Mouse (Mus musculus): Measurements from ENCODE around the gene Stac2. TPM values are rescaled to one million over a fixed set of nuclear protein-coding genes. Genes with fewer than 3 reads are reported as not detected.

The Stac2 gene
- total and polyA plus RNA-seq, 3 experiments = 0.07 TPM; not detected in 2

DNA sequence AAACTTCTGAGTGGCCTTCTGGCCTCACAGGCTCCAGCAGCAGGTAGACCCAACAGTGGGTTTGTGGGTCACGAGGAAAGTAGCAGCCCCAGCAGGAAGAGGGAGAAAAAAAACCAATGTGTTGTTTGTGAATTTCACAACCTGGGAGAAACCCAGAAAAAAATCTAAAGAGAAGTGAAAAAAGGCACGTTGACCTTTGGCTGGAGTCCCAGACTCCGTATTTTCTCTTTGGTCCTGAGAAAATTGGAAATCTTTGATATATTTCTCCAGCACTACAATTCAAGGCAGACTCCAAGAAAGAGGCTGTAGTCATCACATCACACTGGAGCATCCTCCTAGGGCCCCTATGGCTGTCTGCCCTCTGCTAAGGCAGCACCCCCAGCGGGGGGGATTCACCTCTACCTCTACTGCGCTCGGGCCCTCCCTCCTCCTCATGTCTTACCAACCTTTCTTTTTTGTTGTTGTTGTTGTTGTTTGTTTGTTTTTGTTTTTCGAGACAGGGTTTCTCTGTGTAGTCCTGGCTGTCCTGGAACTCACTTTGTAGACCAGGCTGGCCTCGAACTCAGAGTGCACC, 55.8 kb downstream of the Stac2 start:
- TF ChIP-seq MYC (IDR thresholded peaks at IDR 0.05; ENCODE audit: low read depth, low read length) = 0 out of 2 replicates have a peak, but pooled peaks have one; percentile 27
- TF ChIP-seq ZMIZ1 (IDR thresholded peaks at IDR 0.05; ENCODE audit: low read depth, low read length) = no peak
- TF ChIP-seq UBTF (IDR thresholded peaks at IDR 0.05; ENCODE audit: low read depth, low read length) = 0 out of 2 replicates have a peak, but pooled peaks have one; percentile 29
- no peak for TF ChIP-seq MEF2A (IDR thresholded peaks at IDR 0.05; ENCODE audit: borderline replicate concordance, low read depth, low read length)
- TF ChIP-seq BHLHE40 (IDR thresholded peaks at IDR 0.05; ENCODE audit: low read depth, low read length) = peak; percentile 72
- TF ChIP-seq NRF1 (IDR thresholded peaks at IDR 0.05; ENCODE audit: low read depth, low read length) = no peak
- TF ChIP-seq IRF4 (IDR thresholded peaks at IDR 0.05; ENCODE audit: low read depth, low read length) = peak; percentile 43; the same call in 1 of the 2 replicates
- no peak for TF ChIP-seq PAX5 (IDR thresholded peaks at IDR 0.05; ENCODE audit: low read length)
- TF ChIP-seq CTCF (conservative IDR thresholded peaks at IDR 0.05 in 1 of 2, IDR thresholded peaks at IDR 0.05 in 1 of 2; ENCODE audit: low read depth in 2 of 2, low read length in 2 of 2) = no peak
- TF ChIP-seq SMC3 (IDR thresholded peaks at IDR 0.05; ENCODE audit: low read depth, low read length) = no peak
- TF ChIP-seq RCOR1 (conservative IDR thresholded peaks at IDR 0.05; ENCODE audit: low read depth, low read length) = no peak
- TF ChIP-seq CHD2 (IDR thresholded peaks at IDR 0.05; ENCODE audit: low read length) = no peak
- TF ChIP-seq EP300 (IDR thresholded peaks at IDR 0.05; ENCODE audit: low read length) = peak; percentile 59; the same call in 1 of the 2 replicates
- TF ChIP-seq KAT2A (IDR thresholded peaks at IDR 0.05; ENCODE audit: insufficient replicate concordance, low read length) = no peak
- TF ChIP-seq ZNF384 (IDR thresholded peaks at IDR 0.05; ENCODE audit: low read depth, low read length) = peak; percentile 81
- no peak for TF ChIP-seq MXI1 (IDR thresholded peaks at IDR 0.05; ENCODE audit: low read depth, low read length)
- no peak for TF ChIP-seq SIN3A (IDR thresholded peaks at IDR 0.05; ENCODE audit: low read length)
- TF ChIP-seq TBP (conservative IDR thresholded peaks at IDR 0.05; ENCODE audit: low read depth, low read length) = no peak
- TF ChIP-seq ZC3H11A (IDR thresholded peaks at IDR 0.05; ENCODE audit: low read depth, low read length) = no peak
- no peak for TF ChIP-seq ZKSCAN1 (IDR thresholded peaks at IDR 0.05; ENCODE audit: borderline replicate concordance, low read depth, low read length)
- no peak for TF ChIP-seq MAX (IDR thresholded peaks at IDR 0.05; ENCODE audit: low read length)
- no peak for TF ChIP-seq JUND (conservative IDR thresholded peaks at IDR 0.05; ENCODE audit: low read depth, low read length)
- no peak for TF ChIP-seq GABPA (IDR thresholded peaks at IDR 0.05; ENCODE audit: insufficient replicate concordance, low read depth, low read length)
- H3K9me3 ChIP-seq (replicated peaks; ENCODE audit: low read length) = no peaks in the 10 kb centered on the region

More for the DNA sequence above, 55.8 kb downstream of the Stac2 start:
- dilution Hi-C loops (cut with MboI; ENCODE audit: extremely low pct_ligation_motif_present, extremely low pct_unique_long_range_greater_than_20kb, low sequenced_read_pairs) (no loop called here), in situ Hi-C loops (cut with MboI; ENCODE audit: low pct_ligation_motif_present, low pct_unique_long_range_greater_than_20kb, low sequenced_read_pairs) (no loop called here)
- Histone ChIP-seq H3K36me3 (replicated peaks in 1 of 2; ENCODE audit: control insufficient read depth in 1 of 2, insufficient read depth in 1 of 2, low read length in 1 of 2) (peaks cover 0 to 6% of the 10 kb centered on the region in 2 experiments), H3K4me2 (ENCODE audit: insufficient read depth, low read depth, poor library complexity, severe bottlenecking) (no peak overlapping the region), H3K4me1 (ENCODE audit: control insufficient read depth in 1 of 2, insufficient read depth in 2 of 2) (peaks cover 40 to 79% of the 10 kb centered on the region in 2 experiments), H3K27me3 (replicated peaks) (no peaks in the 10 kb centered on the region), H3K79me2 (replicated peaks; ENCODE audit: control insufficient read depth, extremely low read depth, insufficient read depth, poor library complexity, severe bottlenecking) (no peaks in the 10 kb centered on the region), H3K27ac (ENCODE audit: insufficient read depth, low read depth) (peak overlapping the region; percentile 88), H3K9ac (ENCODE audit: insufficient read depth, low read depth) (no peak overlapping the region), H3K4me3 (replicated peaks in 1 of 3; ENCODE audit: low read depth in 2 of 3, low read length in 2 of 3, poor library complexity in 1 of 3) (no peak overlapping the region)
- DNase-seq (ENCODE audit: extremely low read depth) = no peak
